Mouse (Mus musculus) c-Kit-positive CD71-negative TER-119-negative erythroid progenitor cells, embryonic 14.5 days (primary cell): ENCODE data around the gene St8sia1.

Experiments used
- DNase-seq: peaks from one replicate; pipeline ENCODE4 v3.0.0-alpha.2; 2013; ENCODE audit warnings: low read depth

The St8sia1 gene

DNA sequence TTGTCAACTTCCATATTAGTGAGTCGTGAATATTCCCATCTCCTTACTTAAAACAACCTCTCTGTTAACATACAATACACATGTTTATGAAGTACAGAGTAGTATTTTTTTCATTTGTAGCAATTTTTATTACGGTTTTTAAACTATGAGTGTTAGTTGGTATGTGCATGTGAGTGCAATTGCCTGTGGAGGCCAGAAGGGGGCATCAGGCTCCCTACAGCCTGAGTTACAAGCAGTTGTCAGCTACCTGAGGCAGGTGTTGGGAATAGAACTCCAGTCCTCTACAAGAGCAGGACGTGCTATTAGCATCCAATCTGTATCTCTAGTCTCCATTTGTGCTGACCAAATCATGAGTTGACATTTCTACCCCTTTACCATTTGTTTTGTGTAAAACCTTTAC lies 19.8 kb downstream of the St8sia1 start:
- DNase-seq: no peak

DNA sequence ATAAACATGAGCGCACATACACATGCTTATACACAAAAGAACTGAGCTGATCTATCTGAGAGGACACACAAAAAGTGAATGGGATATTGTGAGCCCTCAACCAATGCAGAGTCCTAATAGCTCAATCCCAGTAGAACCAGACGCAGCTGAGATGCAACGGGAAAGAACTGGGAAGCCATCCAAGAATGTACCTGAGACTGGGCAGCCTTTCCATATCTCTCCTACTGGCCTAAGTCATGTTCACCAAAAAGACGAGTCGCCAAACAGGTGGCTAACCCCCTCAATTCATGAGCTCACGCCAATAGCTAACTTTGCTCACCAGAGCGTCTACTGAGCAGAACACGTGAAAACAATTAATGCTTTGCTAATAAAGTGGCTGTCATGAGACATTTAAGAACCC lies 20.8 kb downstream of the St8sia1 start:
- no peak for DNase-seq

- DNase-seq: no peak
These were observed 22.5 kb downstream of the St8sia1 start for GRCm38 (mm10) chr6:142941596-142942381.

DNA sequence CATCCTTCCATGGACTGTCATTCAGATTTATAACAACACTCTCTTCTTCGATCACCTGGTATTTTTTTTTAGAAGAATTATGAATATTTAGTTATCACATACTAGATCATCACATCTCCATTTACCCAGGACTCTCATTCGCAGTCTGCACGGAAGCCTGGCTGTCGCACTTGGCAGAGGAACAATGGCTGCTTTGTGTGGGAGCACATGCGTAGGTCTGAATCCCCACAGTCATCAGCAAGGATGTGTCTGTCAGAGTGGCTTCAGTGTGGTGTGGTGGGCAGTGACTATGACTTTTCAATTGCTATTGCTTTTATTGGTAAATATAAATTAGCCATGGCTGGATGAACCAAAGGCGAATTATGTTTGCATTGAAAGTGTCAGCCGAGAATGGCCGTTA lies 23.2 kb downstream of the St8sia1 start:
- DNase-seq: no peak

DNA sequence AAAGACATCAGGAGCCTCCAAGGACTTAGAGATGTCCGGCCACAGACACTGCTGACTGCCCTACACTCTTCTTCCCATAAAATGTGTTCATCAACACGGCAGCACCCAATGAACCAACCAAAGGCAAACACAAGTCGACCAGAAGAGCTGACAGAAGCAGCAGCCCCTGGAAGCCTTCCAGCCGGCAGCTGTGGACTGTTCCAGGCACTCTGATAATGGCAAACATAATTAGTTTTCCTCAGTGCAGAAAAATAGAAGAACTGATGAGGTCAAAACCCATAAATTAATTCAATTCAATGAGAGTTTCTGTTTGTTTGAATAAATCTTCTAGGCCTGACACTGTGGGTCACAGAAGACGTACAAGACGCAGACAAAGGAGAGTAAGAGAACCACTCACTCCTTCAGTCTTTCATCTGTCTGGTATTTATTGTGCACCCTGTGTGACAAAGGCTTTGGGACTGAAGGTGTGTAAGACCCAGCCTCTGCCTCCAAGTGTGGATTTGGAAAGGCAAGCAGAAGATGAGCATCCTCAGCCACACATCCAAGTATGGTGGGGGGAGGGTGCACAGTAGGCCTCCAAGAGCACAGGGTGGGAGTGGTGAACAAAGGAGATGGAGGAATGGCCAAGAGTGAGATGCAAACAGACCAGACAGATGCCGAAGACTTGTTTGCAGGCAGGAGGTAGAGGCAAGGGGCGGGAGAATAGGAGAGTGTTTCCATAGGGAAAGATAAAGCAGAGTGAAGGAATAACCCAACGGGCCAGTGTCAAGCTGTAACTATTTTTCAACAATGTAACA lies 25.5 kb downstream of the St8sia1 start:
- DNase-seq: no peak

- DNase-seq: no peak
These were observed 26.2 kb downstream of the St8sia1 start for GRCm38 (mm10) chr6:142938074-142938473.

GRCm38 (mm10) chr6:142932582-142932981 lies 31.7 kb downstream of the St8sia1 start:
- DNase-seq: no peak

- no peak for DNase-seq
These were observed 32.1 kb downstream of the St8sia1 start for GRCm38 (mm10) chr6:142932144-142932543.

DNA sequence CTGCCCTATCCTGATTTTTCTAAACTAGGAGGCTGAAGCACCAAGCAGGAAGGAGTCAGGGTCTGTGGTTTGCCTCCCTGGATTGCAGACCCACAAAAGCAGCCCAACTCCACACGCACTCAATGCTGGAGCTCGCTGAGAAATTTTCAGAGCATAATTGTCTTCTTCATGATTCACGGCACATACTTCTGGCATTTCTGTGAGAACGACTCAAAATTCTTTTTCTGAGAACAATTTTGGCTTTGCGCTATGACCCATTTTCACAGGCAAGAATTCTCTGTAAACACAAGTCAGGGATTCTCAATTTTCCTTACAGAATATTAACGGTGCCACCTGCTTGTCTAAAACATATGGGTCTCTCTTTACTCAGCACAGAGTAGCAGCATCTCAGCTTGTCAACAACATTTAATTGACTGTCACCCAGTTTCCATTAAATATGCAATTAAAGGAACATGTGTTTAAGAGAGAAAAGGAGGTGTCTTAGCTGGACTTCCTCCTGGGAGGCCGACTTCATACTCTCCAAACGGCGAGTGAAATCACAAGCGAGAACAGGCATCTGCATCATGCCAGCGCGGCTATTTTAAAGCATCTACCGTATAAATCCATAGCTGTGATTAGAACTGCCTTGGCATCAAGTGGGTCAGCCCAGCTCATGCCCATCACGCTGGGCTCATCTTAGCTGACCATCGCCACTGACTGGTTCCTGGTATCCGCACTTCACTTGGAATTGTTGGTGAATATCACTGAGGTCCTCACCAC lies 35.5 kb downstream of the St8sia1 start:
- DNase-seq: no peak

GRCm38 (mm10) chr6:142926901-142927605 lies 37.2 kb downstream of the St8sia1 start:
- no peak for DNase-seq

- DNase-seq: no peak
These were observed 38.3 kb downstream of the St8sia1 start for GRCm38 (mm10) chr6:142925921-142926320.

- no peak for DNase-seq
These were observed 38.9 kb downstream of the St8sia1 start for GRCm38 (mm10) chr6:142925374-142925773.

DNA sequence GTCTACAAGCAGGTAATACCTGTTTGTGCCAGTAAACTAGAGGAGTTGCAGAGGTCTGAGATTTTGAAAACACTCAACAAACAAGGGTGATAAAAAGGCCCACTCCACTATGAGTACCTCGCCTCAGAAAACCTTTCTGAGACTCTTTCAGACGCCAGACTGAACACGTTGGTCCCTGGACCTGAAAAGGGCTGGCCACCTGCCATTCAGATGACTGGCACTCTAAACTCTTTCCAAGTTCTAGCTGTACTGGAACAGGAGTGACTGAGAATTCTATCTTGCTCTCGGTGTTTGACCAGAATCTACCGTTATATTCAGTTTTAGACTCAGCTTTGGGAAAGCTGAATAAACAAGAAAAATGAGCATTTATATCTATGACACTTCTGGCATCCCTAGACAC lies 43.4 kb downstream of the St8sia1 start:
- DNase-seq: no peak

- DNase-seq: no peak
These were observed 45.6 kb downstream of the St8sia1 start for GRCm38 (mm10) chr6:142918691-142919090.

GRCm38 (mm10) chr6:142917471-142917901 lies 46.8 kb downstream of the St8sia1 start:
- DNase-seq: no peak

- DNase-seq: no peak
These were observed 47.8 kb downstream of the St8sia1 start for GRCm38 (mm10) chr6:142916271-142916941.

DNA sequence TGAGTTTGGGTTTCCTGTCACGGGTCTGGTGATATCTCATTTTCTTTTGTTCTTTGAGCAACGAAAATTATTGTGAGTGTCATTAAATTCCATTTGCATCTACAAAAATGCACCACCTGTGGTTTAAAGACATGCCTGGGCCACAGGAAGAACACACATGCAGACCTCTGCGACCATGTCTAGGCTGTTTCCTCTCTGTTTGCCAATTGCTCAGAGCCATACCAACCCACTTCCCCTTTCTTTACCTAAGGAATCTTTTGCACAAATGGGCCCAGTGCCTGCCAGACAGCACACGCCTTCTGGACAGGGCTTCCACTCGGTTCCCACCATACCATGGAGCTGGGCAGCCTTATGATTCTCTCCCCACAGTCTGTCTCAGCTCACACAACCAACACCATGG lies 48.8 kb downstream of the St8sia1 start:
- DNase-seq: peak; percentile 29

GRCm38 (mm10) chr6:142914676-142915075 lies 49.6 kb downstream of the St8sia1 start:
- no peak for DNase-seq

DNA sequence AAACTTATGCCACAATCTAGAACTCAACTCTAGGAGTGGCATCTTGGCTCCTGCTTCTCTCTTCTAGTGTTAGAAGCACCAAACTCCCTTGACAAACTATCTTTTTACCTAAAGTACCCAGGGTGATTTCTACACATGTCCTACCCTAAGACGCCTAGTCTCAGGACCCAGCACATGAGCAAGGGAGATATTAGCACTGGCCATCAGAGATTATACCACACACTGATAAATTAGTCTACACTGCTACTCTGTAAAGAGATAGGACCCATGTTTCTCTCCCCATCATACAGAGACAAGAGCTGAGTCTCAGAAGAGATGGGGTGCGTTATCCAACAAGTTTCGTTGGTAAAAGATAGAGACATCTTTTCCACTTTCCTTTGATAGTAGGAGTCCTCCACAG lies 53.0 kb downstream of the St8sia1 start:
- no peak for DNase-seq

- no peak for DNase-seq
These were observed 53.5 kb downstream of the St8sia1 start for GRCm38 (mm10) chr6:142910721-142911120.

DNA sequence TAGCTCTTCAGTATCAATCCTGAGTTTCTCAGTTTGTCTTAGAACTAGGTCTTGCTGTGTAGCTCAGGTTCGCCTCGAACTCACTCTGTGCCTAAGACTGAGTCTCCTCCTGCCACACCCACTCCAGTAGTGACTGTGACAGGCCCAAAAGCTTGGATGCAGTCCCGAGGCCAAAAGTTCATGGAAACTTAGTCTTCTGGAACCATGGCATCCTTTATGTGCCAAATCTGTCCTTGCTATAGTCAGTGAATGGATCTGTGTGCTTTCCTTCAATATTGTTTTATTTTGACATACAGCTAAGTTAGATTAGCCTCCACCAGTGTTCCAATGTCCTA lies 54.5 kb downstream of the St8sia1 start:
- no peak for DNase-seq
